Mouse (Mus musculus) brain, adult 10 weeks (tissue): ENCODE results near the gene Gucd1. TPM values are rescaled to one million over a fixed set of nuclear protein-coding genes. Genes with fewer than 3 reads are reported as not detected.

Source experiments
- polyA plus RNA-seq: library from polyadenylated mRNA; stranded (reverse); fragments of 350-450 nt; fragmentation: Illumina TruSeq; extraction: RNeasy Lipid Tissue Mini Kit (QIAGEN cat#74804); gene quantifications from one replicate; pipeline ENCODE4 v1.2.3, GENCODE M21; 2015; ENCODE audit warnings: low read depth, low replicate concordance

Gucd1 gene
- 20.7 TPM for polyA plus RNA-seq

DNA sequence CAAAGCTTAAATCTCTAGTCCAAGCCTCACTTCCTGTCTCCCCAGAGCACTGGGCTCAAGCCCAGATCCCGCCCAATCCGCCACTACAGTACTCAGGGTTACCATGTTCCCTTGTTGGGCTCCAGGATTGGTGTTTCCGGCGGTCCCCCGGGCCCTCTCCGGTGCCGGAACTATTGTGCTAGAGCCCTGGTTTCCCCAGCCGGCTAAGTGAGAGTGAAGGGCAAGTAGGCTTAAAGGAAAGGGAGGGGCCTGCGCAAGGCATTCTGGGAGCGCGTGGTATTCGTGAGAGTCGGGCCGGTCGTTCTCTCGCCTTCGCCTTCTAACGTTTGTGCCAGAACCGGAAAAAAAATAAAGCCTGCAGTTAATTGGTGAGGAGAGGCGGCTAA lies at the start of gene Gucd1:
Gene Gucd1, minus strand, starts transcription at position 215 of the 386 bp plus-strand sequence.

DNA sequence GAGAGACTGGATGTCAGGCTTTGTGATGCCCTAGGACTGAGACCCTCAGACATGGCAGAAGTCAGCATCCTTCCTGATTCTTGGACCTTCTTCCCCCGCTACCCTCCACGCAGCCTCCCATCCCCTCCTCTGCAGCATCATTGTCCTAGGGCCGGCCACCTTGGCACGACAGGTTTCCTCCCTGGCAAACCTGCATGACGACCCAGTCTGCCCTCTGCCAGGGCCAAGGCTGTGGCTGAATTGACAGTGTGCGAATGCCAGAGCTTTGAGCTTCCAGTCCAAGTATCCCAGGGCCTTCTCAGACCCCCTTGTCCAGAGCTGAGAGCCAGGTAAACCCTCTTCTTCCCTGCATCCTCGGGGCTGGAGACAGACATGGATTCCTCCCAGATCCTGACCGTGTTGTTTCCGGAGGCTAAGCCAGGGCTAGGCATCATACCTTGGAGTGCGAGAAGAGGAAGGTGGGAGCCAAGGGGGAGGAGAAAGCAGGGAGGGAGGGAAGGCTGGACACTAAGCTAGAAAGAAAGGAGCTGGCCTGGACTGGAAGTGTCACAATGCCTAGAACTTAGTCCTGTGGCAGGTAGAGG lies 43.4 kb upstream of the Gucd1 start, which contains the start of gene Ggt1:
Gene Ggt1, plus strand, starts transcription at position 534 of the 584 bp plus-strand sequence.

DNA sequence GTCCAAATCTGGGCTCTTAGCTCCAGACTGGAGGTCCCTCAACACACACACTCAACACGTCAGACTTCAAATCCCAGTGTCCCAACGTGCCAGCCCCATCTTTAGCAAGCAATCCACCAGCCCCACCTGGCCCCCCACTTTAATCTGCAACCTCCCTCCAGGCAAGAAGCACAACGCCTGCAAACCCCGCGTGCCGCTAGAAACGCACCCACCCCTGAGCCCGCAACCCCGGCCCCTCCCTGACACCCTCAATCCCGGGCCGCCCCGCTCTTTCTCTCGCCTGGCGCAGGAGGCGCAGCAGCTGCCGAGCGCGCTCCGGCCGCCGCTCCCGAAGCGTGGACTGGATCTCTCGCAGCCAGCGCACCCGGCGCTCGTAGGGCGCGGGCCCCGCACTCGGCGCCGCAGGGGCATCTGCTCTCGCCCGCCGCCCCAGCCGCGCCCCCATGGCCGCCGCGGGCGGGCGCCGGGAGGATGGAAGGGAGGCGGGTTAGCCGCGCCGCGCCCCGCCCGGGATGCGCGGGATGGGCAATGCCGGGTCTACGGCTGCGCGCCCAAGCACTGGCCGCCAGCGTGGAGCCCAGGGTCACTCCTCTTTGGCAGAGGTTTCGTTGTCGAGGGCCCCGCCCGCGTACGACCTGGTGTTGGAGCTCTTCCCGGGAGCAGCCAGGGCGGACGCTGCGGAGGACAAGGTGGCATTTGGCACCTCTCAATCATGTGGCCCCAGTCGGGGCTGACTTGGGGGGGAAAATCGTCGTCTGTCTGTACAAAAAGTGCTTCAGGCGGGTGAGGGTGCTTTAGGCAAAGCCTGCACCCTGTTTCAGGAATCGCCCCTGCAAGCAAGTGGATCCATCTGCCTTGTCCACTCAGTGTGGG lies 42.1 kb upstream of the Gucd1 start, which contains the start of gene Lrrc75b:
Gene Lrrc75b, minus strand, starts transcription at position 655 of the 873 bp plus-strand sequence.

DNA sequence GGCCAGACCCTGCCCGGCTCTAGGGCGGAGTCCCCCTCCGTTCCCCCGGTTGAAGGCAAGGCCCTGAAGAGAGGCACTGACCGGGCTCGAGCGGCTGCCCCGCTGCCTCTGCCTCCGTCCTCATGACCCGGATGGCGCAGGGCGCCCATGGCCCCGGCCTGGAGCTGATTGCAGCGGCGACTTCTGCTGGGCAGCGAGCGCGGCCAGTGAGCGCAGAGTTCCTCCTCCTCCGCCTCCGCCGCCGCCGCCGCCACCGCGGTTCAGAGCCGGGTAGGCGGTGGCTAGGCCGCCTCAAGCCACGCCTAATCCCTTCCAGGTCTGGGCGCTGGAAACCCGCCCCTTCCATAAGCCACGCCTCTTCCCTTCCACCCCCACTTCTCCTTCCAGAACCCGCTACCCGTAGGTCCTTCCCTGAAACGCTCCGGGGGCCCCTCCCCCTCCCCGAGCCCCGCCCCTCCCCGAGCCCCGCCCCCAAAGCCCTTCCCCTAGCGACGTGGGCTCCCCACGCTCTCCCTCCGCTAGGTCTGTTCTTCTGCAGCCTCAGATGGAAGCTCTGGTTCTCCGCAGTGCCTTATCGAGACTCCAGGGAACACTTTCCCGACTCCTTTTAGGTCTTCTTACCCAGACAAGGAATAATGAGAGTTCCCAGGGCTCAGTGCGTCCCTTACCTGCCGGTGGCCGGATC lies 557 bp downstream of the Gucd1 start, which contains the start of gene Snrpd3:
Gene Snrpd3, plus strand, starts transcription at position 479 of the 685 bp plus-strand sequence.

DNA sequence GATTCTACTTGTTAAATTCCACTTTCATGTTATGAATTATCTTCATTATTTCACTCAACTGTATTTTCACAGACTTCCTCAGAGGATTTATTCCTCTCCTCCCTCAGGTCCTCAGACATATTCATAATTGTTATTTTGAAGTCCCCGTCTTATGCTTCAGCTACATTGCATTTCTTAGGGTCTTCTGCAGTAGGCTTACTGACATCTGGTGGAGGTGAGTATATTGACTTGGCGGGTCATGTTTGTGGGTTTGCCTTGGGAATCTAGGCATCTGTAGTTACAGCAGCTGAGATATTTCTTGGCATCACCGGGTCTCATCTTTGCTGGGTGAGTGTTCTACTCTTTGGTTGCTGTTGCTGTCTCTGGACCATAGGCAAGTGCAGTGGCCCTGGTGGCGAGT lies 116.8 kb downstream of the Gucd1 start, which contains the start of gene Upb1:
Gene Upb1, plus strand, starts transcription at position 158 of the 400 bp plus-strand sequence.

DNA sequence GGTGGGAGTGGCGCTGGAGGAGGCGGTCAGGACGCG lies 201.1 kb downstream of the Gucd1 start, which contains the start of gene Adora2a:
Gene Adora2a, plus strand, starts transcription at position 6 of the 36 bp plus-strand sequence.

Other genes with a start within 250 kb of the Gucd1 start
- gene Adora2a, start 201.1 kb downstream of the Gucd1 start, polyA plus RNA-seq = 56.3 TPM
- gene Upb1, start 116.9 kb downstream of the Gucd1 start, polyA plus RNA-seq = 0.59 TPM
- 88.6 TPM for gene Snrpd3, start 421 bp downstream of the Gucd1 start, polyA plus RNA-seq
- 12.3 TPM for gene Lrrc75b, start 42.4 kb upstream of the Gucd1 start, polyA plus RNA-seq
- 4.5 TPM for gene Ggt1, start 43.6 kb upstream of the Gucd1 start, polyA plus RNA-seq
- 2.2 TPM for gene Ggt5, start 71.4 kb upstream of the Gucd1 start, polyA plus RNA-seq
- 7.7 TPM for gene Susd2, start 126.0 kb upstream of the Gucd1 start, polyA plus RNA-seq
- gene Cabin1, start 246.4 kb upstream of the Gucd1 start, polyA plus RNA-seq = 29.4 TPM